Mouse (Mus musculus) stomach, embryonic 16.5 days (tissue): ENCODE measurements at regions not wholly inside any gene's neighbourhood (a gene's known extent, or its start where the extent isn't known, plus 50 kb on each side); places are given as distances from the start of the nearest gene placed in this dataset.

ENCODE experiments used
- ATAC-seq: fragments of 200-750 bp; cut with Nextera tagmentation; 2 replicates; pipeline ENCODE4 v1.8.0; 2017; ENCODE audit warnings: moderate number of reproducible peaks, moderate TSS enrichment; ENCODE audit not compliant: insufficient read depth, low FRiP score
- H3K27ac ChIP-seq: fragments of 300-500 bp; sonication (generic); 2 replicates; pipeline ENCODE4 v1.5.1; 2014; ENCODE audit warnings: low read length
- H3K27me3 ChIP-seq: fragments of 300-500 bp; sonication (generic); 2 replicates; pipeline ENCODE4 v1.6.1; 2014; ENCODE audit warnings: low read length, control low read depth, mixed read lengths; ENCODE audit not compliant: control insufficient read depth, insufficient read depth
- H3K36me3 ChIP-seq: fragments of 300-500 bp; sonication (generic); 2 replicates; pipeline ENCODE4 v1.6.1; 2014; ENCODE audit warnings: low read length; ENCODE audit not compliant: control insufficient read depth, insufficient read depth
- H3K4me1 ChIP-seq: fragments of 300-500 bp; sonication (generic); 2 replicates; pipeline ENCODE4 v1.6.1; 2014; ENCODE audit warnings: low read length, control low read depth, mixed read lengths; ENCODE audit not compliant: control insufficient read depth, insufficient read depth
- H3K4me2 ChIP-seq: fragments of 300-500 bp; sonication (generic); 2 replicates; pipeline ENCODE4 v1.6.1; 2014; ENCODE audit warnings: low read depth, low read length, mixed read lengths
- H3K4me3 ChIP-seq: fragments of 300-500 bp; sonication (generic); replicated peaks from 2 replicates; pipeline ENCODE4 v1.5.1; 2014; ENCODE audit warnings: mild to moderate bottlenecking, low read length
- H3K9ac ChIP-seq: fragments of 300-500 bp; sonication (generic); 2 replicates; pipeline ENCODE4 v1.6.1; 2014; ENCODE audit warnings: low read length
- H3K9me3 ChIP-seq: fragments of 300-500 bp; sonication (generic); replicated peaks from 2 replicates; pipeline ENCODE4 v1.6.1; 2016; ENCODE audit warnings: low read length, control low read depth; ENCODE audit not compliant: control insufficient read depth
- whole genome bisulfite sequencing: fragments of 180-500 bp; shearing (Covaris S2); extraction: QIAGEN DNeasy Blood & Tissue Kit; methylation state at CpG from one replicate; pipeline ENCODE4 v1.1.7; 2014; 5-methylcytosine and 5-hydroxymethylcytosine counted together

DNA sequence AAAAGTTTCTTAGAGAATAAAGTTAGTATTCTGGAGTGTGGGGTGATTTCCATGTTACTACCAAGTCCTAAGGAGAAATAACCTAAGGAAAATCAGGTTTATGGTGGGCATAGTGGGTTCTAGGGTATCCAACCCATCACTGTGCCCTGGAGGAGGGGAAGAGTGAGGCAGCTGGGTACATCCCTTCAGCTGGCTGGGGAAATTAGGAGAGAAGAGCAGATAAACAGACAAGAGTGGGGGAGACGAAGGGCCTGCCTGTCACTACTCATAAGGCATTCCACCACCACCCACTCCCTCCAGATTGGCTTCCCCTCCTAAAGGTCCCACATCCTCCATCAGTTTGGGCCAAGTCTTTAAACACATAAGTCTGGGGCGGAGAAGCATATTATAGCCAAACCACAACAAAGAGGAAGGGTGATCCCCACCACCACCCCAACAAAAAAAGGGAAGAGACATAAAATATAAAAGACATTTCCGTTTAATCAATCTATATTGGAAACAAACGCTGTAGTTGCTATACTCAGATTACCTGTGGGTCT is 299.8 kb downstream of the Gm11361 start:
- ATAC-seq: no peak
- Histone ChIP-seq H3K9ac (no peak overlapping the region), H3K4me3 (no peak overlapping the region), H3K4me1 (peaks cover 13% of the 10 kb centered on the region; the same call in 1 of the 2 replicates), H3K27me3 (no peaks in the 10 kb centered on the region), H3K9me3 (no peaks in the 10 kb centered on the region), H3K27ac (no peak overlapping the region), H3K36me3 (no peaks in the 10 kb centered on the region), H3K4me2 (no peak overlapping the region)
- WGBS: 82% methylated on average over 4 of the region's 4 CpGs

DNA sequence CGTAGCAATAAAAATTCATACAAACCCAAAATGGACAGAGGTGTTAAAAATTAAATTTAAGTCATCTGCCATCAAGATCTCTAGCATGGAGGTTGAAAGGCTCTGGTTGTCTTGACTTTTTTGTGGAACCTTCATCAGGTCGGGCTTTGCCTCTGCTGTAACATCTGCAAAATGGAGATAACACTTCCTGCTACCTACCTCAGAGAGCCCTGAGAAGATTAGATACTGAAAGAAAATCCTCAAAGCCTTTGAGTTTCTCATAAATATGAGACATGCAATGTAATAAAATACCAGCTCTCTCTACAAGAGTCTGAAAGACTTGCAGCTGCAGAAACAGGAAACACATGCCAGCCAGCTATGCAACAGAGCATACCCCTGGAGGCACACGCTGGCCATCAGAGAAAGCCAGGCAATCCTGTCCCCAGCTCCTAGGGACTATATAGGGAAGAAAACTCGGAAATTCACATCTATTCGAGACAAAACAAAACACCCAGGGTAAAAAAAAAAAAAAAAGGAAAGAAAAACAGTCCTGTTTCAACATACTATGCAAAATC is 299.1 kb downstream of the Gm11361 start:
- H3K4me1 ChIP-seq: peaks cover 14% of the 10 kb centered on the region; the same call in 1 of the 2 replicates
- no peak overlapping the region for H3K27ac ChIP-seq
- no peak overlapping the region for H3K9ac ChIP-seq
- H3K36me3 ChIP-seq: no peaks in the 10 kb centered on the region
- WGBS: 61% methylated on average over 5 of the region's 5 CpGs
- no peak overlapping the region for H3K4me3 ChIP-seq
- H3K4me2 ChIP-seq: no peak overlapping the region
- no peaks in the 10 kb centered on the region for H3K9me3 ChIP-seq
- no peaks in the 10 kb centered on the region for H3K27me3 ChIP-seq
- ATAC-seq: no peak

DNA sequence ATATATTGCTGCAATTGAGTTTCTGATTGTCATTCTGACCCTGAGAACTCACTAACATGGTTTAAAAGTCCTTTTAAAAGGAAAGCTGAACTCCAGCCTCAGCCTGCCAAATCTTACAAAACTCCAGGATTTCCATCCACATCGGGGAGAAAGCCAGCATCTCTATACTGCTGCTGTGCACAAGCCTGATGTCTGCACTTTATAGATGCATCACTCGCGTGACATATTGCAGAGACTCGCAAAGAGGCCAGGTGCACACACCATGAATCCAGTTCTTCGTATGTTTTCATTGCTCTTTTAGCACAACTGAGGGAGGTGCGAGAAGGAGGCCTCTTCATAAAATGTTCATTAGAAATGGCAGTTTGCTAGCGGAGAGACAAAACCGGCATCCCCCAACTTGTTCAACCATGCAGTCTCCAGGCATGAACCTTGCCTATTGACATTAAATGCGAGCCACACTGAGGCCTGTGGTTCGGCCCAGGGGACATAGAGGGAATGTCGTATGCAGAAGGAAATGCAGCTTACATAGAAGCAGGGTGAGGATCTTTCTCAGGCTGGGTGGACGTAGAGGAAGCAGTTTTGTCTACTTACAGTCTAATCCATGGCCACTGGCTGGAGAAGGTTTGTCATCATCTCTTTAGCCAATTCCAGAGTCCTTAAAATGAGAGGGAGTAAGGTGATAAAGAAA is 297.0 kb downstream of the Gm11361 start:
- no peak overlapping the region for H3K9ac ChIP-seq
- peaks cover 14% of the 10 kb centered on the region; the same call in 1 of the 2 replicates for H3K4me1 ChIP-seq
- no peaks in the 10 kb centered on the region for H3K27me3 ChIP-seq
- no peaks in the 10 kb centered on the region for H3K9me3 ChIP-seq
- H3K4me3 ChIP-seq: no peak overlapping the region
- 70% methylated on average over 12 of the region's 12 CpGs for WGBS
- ATAC-seq: no peak
- 0 out of 2 replicates have a peak overlapping the region, but pooled peaks have one; percentile 3 for H3K27ac ChIP-seq
- no peak overlapping the region for H3K4me2 ChIP-seq
- no peaks in the 10 kb centered on the region for H3K36me3 ChIP-seq

DNA sequence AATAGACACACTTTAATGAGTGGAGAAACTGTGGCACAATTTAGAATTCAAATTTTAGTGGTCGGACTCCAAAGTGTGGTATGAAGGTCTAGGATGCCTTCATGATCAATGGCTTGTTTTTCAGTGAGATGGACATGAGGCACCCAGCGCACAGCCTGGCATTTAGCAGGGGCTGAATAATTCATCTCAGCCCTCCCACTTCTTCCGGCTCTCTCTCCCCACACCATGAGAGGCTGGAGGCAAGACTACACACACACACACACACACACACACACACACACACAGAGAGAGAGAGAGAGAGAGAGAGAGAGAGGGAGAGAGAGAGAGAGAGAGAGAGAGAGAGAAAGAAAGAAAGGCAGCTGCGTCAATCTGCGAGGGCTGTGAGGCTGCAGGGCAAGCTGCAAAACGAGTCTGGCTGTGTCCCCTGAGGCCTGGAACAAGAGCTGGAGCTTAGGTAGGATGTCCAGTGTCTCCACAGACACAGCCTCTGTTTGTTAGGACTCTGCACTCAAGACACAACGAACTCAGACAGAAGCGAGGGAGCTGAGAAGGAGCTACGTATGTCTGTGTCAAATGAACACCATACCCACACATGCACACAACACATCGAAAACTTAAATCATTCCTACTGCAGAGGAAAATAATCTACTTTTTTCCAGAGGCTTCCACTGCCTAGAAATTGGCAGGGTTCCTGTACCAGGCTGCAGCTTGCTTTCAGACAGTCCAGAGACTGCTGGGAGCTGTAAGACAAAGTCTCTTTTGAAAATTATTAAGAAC is 295.8 kb downstream of the Gm11361 start:
- WGBS: 45% methylated on average over 10 of the region's 10 CpGs

DNA sequence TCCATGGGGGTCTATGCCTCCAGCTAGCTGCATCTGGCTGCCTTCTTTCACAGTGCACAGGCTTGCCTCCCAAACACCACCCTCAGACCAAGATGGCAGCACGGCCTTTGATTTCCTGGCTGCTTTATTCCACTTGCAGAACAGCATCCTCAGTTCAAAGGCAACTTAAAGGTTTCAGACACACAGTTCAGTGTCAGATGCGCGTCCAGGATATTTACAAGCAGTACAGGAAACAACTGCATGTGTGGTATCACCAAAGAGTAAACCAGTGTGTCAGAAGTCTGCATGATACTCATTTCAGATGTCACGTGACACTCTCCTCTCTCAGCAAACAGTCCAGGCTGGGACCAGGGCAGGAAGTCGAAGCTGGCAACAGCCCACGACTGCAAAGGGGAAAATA is 294.2 kb downstream of the Gm11361 start:
- Histone ChIP-seq H3K27ac (no peak overlapping the region), H3K36me3 (no peaks in the 10 kb centered on the region), H3K27me3 (no peaks in the 10 kb centered on the region), H3K4me1 (peaks cover 14% of the 10 kb centered on the region; the same call in 1 of the 2 replicates), H3K9ac (no peak overlapping the region), H3K4me2 (no peak overlapping the region), H3K9me3 (no peaks in the 10 kb centered on the region), H3K4me3 (no peak overlapping the region)
- ATAC-seq: no peak
- 63% methylated on average over 6 of the region's 6 CpGs for WGBS

More for the DNA sequence above, 295.8 kb downstream of the Gm11361 start:
- Histone ChIP-seq H3K27ac (peak overlapping the region; percentile 77), H3K4me1 (peaks cover 14% of the 10 kb centered on the region; the same call in 1 of the 2 replicates), H3K4me3 (no peak overlapping the region), H3K27me3 (no peaks in the 10 kb centered on the region), H3K9me3 (no peaks in the 10 kb centered on the region), H3K36me3 (no peaks in the 10 kb centered on the region), H3K9ac (peak overlapping the region; percentile 50), H3K4me2 (no peak overlapping the region)
- ATAC-seq: 0 out of 2 replicates have a peak, but pooled peaks have one; percentile 50

DNA sequence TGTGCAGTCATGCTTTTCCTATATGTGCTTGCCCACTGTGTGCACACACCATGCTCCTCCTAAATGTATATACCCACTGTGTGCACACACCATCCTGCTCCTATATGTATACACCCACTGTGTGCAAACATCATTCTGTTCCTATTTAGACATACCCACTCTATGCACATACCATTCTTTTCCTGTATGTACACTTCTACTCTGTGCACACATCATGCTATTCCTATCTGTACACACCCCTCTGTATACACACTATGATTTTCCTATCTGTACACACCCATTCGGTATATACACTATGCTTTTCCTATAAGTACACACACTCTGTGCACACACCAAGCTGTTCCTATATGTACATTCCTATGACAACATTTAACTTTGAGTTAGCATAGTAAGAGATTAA is 288.5 kb downstream of the Gm11361 start:
- Histone ChIP-seq H3K27me3 (no peaks in the 10 kb centered on the region), H3K9ac (no peak overlapping the region), H3K4me2 (no peak overlapping the region), H3K9me3 (no peaks in the 10 kb centered on the region), H3K4me3 (no peak overlapping the region), H3K27ac (no peak overlapping the region), H3K4me1 (peaks cover 9% of the 10 kb centered on the region; the same call in 1 of the 2 replicates), H3K36me3 (no peaks in the 10 kb centered on the region)
- 56% methylated on average over 1 of the region's 1 CpGs for WGBS
- peak; percentile 85; the same call in 1 of the 2 replicates for ATAC-seq

DNA sequence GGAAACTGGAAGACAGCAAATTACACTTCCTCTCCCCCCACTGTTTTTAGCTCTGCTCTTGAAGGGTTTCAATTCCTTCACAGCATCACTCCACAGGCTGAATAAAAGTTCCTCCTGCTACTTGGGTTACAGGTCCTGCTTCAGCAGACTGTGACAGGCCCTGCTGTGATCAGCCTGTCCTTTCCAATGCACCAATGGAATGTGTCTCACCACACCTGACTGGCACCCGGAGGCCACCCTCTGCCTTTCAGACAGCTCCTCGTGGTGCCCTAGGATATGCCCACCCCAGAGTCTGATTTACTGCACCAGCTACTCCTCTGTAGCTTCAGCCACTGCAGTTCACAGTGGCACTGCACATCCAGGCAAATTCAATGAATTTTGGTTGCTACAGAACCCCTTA is 288.0 kb downstream of the Gm11361 start:
- H3K4me3 ChIP-seq: no peak overlapping the region

DNA sequence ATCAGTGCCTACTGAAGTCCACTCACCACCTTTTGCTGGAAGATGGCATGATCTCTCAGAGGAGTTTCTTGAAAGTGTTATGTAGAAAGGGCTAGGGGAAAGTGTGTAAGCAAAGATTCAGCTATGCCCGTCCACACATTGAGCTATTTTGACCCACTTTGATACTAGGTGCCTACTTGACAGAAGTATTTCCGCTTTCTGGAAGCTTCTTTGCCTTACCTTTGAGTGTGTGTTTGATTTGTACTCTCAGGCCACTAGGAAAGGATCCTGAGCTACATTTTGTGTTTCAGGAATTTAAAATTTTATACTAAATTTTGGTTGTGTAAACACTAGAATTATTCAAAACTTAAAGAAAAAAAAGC is 287.5 kb downstream of the Gm11361 start:
- Histone ChIP-seq H3K27me3 (no peaks in the 10 kb centered on the region), H3K4me3 (no peak overlapping the region), H3K9ac (no peak overlapping the region), H3K36me3 (no peaks in the 10 kb centered on the region), H3K9me3 (no peaks in the 10 kb centered on the region), H3K4me2 (no peak overlapping the region), H3K4me1 (peaks cover 9% of the 10 kb centered on the region; the same call in 1 of the 2 replicates), H3K27ac (no peak overlapping the region)
- ATAC-seq: no peak
- WGBS: 70% methylated on average over 2 of the region's 2 CpGs

More for the DNA sequence above, 288.0 kb downstream of the Gm11361 start:
- no peaks in the 10 kb centered on the region for H3K9me3 ChIP-seq
- 38% methylated on average over 2 of the region's 2 CpGs for WGBS
- no peak for ATAC-seq
- H3K36me3 ChIP-seq: no peaks in the 10 kb centered on the region
- no peak overlapping the region for H3K27ac ChIP-seq
- peaks cover 9% of the 10 kb centered on the region; the same call in 1 of the 2 replicates for H3K4me1 ChIP-seq
- H3K27me3 ChIP-seq: no peaks in the 10 kb centered on the region
- no peak overlapping the region for H3K9ac ChIP-seq
- H3K4me2 ChIP-seq: no peak overlapping the region
